Mouse (Mus musculus): ENCODE data around the gene Lmf2.

DNA sequence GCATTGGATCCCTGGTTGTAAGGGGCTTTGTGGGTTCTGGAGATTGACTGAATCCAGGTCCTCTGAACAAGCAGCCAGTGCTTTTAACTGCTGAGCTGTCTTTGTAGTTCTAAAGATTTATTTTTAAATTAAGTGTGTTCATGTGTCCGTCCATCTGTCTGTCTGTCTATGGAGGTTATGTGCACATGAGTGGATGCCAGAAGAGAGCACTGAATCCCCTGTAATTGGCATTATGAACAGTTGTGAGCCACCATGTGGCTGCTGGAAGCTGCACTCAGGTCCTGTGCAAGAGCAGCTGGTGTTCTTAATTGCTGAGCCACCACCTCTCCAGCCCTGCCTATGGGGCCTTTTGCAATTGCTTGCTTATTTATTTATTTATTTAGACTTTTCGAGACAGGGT is 42.7 kb upstream of the Lmf2 start:
- TF ChIP-seq POLR2A (IDR thresholded peaks at IDR 0.05; ENCODE audit: insufficient read length, low read depth) (no peak), E2F4 (IDR thresholded peaks at IDR 0.05; ENCODE audit: insufficient read depth) (no peak), USF1 (IDR thresholded peaks at IDR 0.05; ENCODE audit: low read depth) (no peak), MYOD1 (IDR thresholded peaks at IDR 0.05; ENCODE audit: control insufficient read depth in 1 of 3, insufficient read length in 2 of 3, low read depth in 2 of 3) (no peak), SRF (IDR thresholded peaks at IDR 0.05; ENCODE audit: control insufficient read depth, insufficient read length, low read depth) (no peak), POLR2AphosphoS2 (IDR thresholded peaks at IDR 0.05; ENCODE audit: insufficient read length, low read depth) (no peak), TCF3 (IDR thresholded peaks at IDR 0.05; ENCODE audit: insufficient read length, low read depth) (no peak), TCF12 (IDR thresholded peaks at IDR 0.05; ENCODE audit: insufficient read depth, poor library complexity, severe bottlenecking) (no peak), REST (IDR thresholded peaks at IDR 0.05; ENCODE audit: insufficient read depth, insufficient read length) (no peak), MYOG (IDR thresholded peaks at IDR 0.05; ENCODE audit: control insufficient read depth in 1 of 3, insufficient read depth in 1 of 3, insufficient read length in 2 of 3, low read depth in 2 of 3) (no peak), MAX (IDR thresholded peaks at IDR 0.05; ENCODE audit: low read depth) (no peak)

Data from myocyte (in vitro differentiated cells).